Mouse (Mus musculus) brain, embryonic 14.5 days (tissue): ENCODE data around the gene Nt5c1b.

ENCODE experiments used
- CTCF ChIP-seq: fragments of 200-500 bp; IDR thresholded peaks from 2 replicates; pipeline ENCODE4 v1.5.1; 2012; ENCODE audit warnings: inconsistent platforms, mild to moderate bottlenecking, moderate library complexity, borderline replicate concordance; ENCODE audit not compliant: insufficient read depth, insufficient read length; ENCODE audit errors: extremely low read depth
- POLR2A ChIP-seq: fragments of 200-500 bp; IDR thresholded peaks from 2 replicates; pipeline ENCODE4 v1.6.1; 2012; ENCODE audit warnings: mild to moderate bottlenecking, inconsistent platforms, borderline replicate concordance; ENCODE audit not compliant: poor library complexity, insufficient read depth, insufficient read length, severe bottlenecking; ENCODE audit errors: extremely low read depth

DNA sequence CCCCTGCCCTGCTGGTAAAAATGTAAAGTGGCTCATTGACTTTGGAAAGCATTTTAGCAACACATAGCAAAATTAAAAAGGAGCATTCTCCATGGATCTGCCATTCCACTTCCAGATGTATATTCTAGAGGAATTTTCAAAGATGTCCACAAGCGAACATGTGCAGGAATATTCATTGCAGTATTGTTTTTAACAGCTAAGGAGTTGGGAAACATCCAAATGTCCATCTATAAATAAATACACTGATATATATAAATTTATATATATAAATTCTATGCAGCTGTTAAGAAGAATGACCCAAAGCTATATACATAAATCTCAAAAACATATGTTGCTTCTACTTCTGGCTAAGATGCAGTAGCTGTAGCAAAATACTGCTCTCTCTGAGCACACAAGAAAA, 61.2 kb downstream of the Nt5c1b start:
- TF ChIP-seq CTCF (no peak), POLR2A (no peak)
